Mouse (Mus musculus): Measurements from ENCODE around the gene Rnaseh2a.

- TF ChIP-seq POLR2A (IDR thresholded peaks at IDR 0.05; ENCODE audit: insufficient read depth, low read length) = no peak
- TF ChIP-seq CTCF (IDR thresholded peaks at IDR 0.05; ENCODE audit: low read depth, low read length) = peak; percentile 68
These were observed 22.9 kb downstream of the Rnaseh2a start, which contains the start of gene Rtbdn for GRCm38 (mm10) chr8:84946528-84947240.

Data from ES-Bruce4 (cell line).